8 mouse cellular contexts compared by ENCODE assay signal in the genomic region with DNA sequence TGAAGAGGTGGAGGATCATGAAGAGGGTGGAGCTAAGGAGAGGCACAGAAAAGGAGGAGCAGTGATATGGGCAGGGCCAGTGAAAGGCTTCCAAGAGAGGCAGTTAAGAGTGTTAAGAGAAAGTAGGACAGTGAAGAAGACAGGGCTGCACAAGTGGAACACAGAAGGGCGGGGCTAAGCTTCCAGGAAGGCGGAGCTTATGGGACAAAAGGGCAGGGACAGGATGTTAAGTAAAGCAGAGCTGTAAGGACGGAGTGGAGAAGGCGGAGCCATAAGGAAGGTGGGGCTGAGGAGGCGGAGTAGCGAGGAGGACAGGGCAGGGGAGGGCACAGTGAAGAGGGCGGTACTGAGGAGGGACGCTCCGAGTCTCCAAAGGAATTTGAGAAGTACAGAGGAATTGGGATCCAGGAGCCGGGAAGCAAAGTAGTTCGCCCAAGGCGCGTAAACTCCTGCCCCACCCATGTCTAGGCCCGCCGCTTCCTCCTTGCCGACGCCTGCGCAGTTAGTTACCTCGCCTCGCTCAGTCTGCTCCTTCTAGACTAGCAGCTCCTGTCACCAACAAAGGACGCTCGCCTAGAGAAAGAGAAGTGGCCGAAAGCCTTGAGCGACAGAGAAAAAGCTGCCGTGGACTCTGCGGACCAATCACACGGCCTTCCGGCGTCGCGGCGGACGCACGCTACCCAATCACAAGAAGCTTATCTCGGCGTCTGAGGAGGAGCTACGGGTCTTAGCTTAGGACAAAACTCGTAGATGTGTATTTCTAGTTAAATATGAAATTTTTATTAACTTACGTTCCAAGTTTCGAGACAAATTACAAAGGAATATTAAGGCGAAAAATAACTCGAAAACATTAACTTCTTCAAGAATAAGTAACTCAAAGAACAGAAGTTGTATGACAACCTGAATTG. TPM values are rescaled to one million over a fixed set of nuclear protein-coding genes. Genes with fewer than 3 reads are reported as not detected.
A peak's percentile ranks its signal among the peaks of the same experiment; 100 is the strongest.
DNase-seq lines count a peak whose midpoint lies in the region; ATAC-seq lines count a peak whose summit lies in the region.

Gene Pdcl, minus strand, starts transcription at position 700 of the 908 bp plus-strand sequence.

- peak within 1 kb of the TSS; percentile 88 for H3K9ac ChIP-seq in lung, embryonic 16.5 days (ENCODE audit: low read length)

- H3K36me3 ChIP-seq in lung, embryonic 16.5 days (ENCODE audit: control insufficient read depth, insufficient read depth, low read length) = peaks cover 23% of the 10 kb centered on the region

- no peaks in the 10 kb centered on the region for H3K9me3 ChIP-seq in lung, embryonic 16.5 days (ENCODE audit: control insufficient read depth, low read length)

- ATAC-seq in hematopoietic stem cell, adult 5-6 weeks (replicated peaks in 1 of 2; ENCODE audit: insufficient read depth in 1 of 2, low FRiP score in 2 of 2, low TSS enrichment in 1 of 2, low read depth in 1 of 2, poor library complexity in 2 of 2, severe bottlenecking in 2 of 2) = peak; percentile 97
- ATAC-seq in lung, embryonic 16.5 days (ENCODE audit: low read depth) = peak; percentile 100

- H3K4me2 ChIP-seq in lung, embryonic 16.5 days (ENCODE audit: low read depth, low read length) = peak within 1 kb of the TSS; percentile 90

- H3K27me3 ChIP-seq in lung, embryonic 16.5 days (ENCODE audit: control insufficient read depth, insufficient read depth, low read depth, low read length) = no peaks in the 10 kb centered on the region

- peak within 1 kb of the TSS; percentile 72 for H3K4me3 ChIP-seq in lung, embryonic 16.5 days (ENCODE audit: low read length)

- peak within 1 kb of the TSS; percentile 100 for H3K27ac ChIP-seq in lung, embryonic 16.5 days (ENCODE audit: low read length)

- 0 out of 2 replicates have a peak, but pooled peaks cover 5% of the 10 kb centered on the region for H3K4me1 ChIP-seq in lung, embryonic 16.5 days (replicated peaks; ENCODE audit: control insufficient read depth, insufficient read depth, low read length)

- peak; percentile 100 for DNase-seq in MEL-GATA-1-ER (ENCODE audit: extremely low read depth, low read depth)
- DNase-seq in cerebellum, adult 8-10 months = peak; percentile 80
- peak; percentile 92 for DNase-seq in forelimb bud, embryonic 11.5 days (ENCODE audit: low read depth, low spot score)
- DNase-seq in layer of hippocampus, adult 9-10 months (ENCODE audit: low spot score) = peak; percentile 65
- peak; percentile 76 for DNase-seq in ovary, postnatal 10 days (ENCODE audit: low spot score)
- DNase-seq in thymus, postnatal 10 days (ENCODE audit: low spot score in 2 of 2) = peak; percentile 93 to 96

- WGBS in lung, embryonic 16.5 days = under 1% methylated on average over 42 of the region's 42 CpGs

RNA-seq across cellular contexts. Expression of gene Pdcl, which starts in this region (rescaled TPM):
- total RNA-seq in hematopoietic stem cell, adult 5-6 weeks (2017) = 86.7 and 102 TPM in 2 replicates
- 52.0 and 55.0 TPM in 2 replicates for polyA plus RNA-seq in lung, embryonic 16.5 days (2015; fragmentation: Nextera tagmentation; extraction: Ambion mirVana)

Comparison
In these comparisons a context has a peak if more than half of its experiments do, and no peak if none do; other contexts are left out.
1. Peak in every context shown above with its lines: DNase-seq, ATAC-seq, H3K4me3 ChIP-seq and H3K27ac ChIP-seq.